Mouse (Mus musculus) heart, adult 2 months (tissue): Measurements from ENCODE around the gene Mat2a.

Experiments used
- CTCF ChIP-seq: fragments of 200-600 bp; IDR thresholded peaks from 2 replicates; pipeline ENCODE4 v1.8.1; 2022; ENCODE audit warnings: antibody characterized with exemption, mild to moderate bottlenecking, moderate library complexity
- POLR2A ChIP-seq: fragments of 200-500 bp; IDR thresholded peaks from 2 replicates; pipeline ENCODE4 v1.6.1; 2011; ENCODE audit warnings: mild to moderate bottlenecking, low read depth, low read length, control low read depth; ENCODE audit not compliant: insufficient read depth

DNA sequence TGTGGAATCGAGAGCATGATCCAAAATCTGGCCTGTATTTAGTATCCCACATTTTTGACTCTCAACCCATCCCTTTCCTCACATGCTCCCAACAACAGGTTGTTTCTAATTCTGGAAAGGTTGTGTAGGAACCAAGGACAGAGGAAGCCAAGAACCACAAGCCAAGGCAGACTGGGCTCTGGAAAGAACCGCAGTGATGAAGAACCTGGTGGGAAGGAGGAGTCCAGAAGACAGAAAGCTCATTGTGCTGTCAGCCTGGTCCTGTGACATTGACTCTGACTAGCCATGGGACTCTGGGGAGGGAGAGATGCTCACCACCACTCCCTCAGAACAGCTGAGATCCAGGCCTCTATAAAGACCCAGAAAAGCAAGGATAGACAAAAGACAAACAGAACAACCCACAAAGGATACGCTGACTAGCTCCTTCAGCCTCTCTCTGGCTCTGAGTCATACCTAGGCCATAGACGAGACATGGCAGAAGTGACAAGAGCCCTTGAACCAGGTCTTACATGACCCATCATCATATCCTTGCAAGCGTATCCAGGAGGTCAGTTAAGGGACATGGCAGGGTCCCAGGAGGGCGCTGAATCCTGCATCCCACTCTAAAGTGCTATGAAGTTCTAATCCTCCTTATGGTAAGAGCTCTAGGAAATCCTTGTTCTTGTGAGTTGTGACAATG is 56.1 kb downstream of the Mat2a start:
- TF ChIP-seq CTCF, result no peak
- TF ChIP-seq POLR2A, result no peak
